Mouse (Mus musculus) kidney, postnatal 25 days (tissue): ENCODE results near the gene Zfyve27.

Experiments
- DNase-seq, 2 experiments: peaks; one replicate each; pipeline ENCODE4 v3.0.0; 2021; ENCODE audit warnings: mixed read lengths in 2 of 2

Zfyve27 gene

DNA sequence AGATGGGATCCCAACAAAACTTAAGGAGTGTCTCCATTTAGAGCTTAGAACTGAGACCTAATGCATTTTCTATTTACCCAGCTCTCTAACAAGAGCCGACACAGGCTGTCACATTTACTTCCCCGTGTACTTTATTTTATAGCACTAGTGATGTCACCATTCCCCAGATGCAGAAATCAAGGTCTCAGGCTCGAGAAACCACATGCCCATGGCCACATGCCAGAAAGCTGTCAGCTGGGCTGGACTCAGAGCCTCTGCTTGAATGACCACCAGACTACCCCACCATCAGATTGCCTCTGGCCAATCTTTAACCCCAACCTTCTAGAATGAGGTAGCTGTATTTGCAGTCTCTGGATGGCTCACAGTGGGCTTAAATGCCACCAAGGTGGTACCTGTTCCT, 79.7 kb downstream of the Zfyve27 start:
- no peak for DNase-seq
